Mouse (Mus musculus) gastrocnemius, adult 18-20 months (tissue): Measurements from ENCODE around the gene Tmem29. TPM values are rescaled to one million over a fixed set of nuclear protein-coding genes. Genes with fewer than 3 reads are reported as not detected.
"Not testable (repeated sequence)": the region's sequence is repeated elsewhere in the genome, so short reads cannot be mapped to it uniquely, and the experiment has no call there.

ENCODE experiments used
- DNase-seq: peaks from one replicate; pipeline ENCODE4 v3.0.0; 2021; ENCODE audit warnings: low spot score
- long read RNA-seq, 2 experiments: library from polyadenylated mRNA; stranded (forward); transcript quantifications; one replicate each; pipeline ENCODE4 v2.0.0; 2021
- total RNA-seq, 2 experiments: library from RNA; stranded (reverse); gene quantifications; 2 replicates each; pipeline ENCODE4 v1.2.3; 2021

Gene Tmem29
- total RNA-seq, result 1 to 10 TPM; 5.6 TPM
- long read RNA-seq, experiment 1, partial matches to known transcripts, result 0 of 10 reads
- long read RNA-seq, experiment 1, other reads (novel, unspliced or antisense), result 1 of 10 reads
- long read RNA-seq, experiment 2, transcript Tmem29-208 (3 exons, 1,316 nt), result major isoform, 7 of 9 reads
- long read RNA-seq, experiment 2, partial matches to known transcripts, result 0 of 9 reads
- long read RNA-seq, experiment 2, other reads (novel, unspliced or antisense), result 0 of 9 reads

GRCm38 (mm10) chrX:150458766-150459350 lies at the start of gene Tmem29:
Gene Tmem29, minus strand, starts transcription at chrX:150459154.
- peak; percentile 84 for DNase-seq

DNA sequence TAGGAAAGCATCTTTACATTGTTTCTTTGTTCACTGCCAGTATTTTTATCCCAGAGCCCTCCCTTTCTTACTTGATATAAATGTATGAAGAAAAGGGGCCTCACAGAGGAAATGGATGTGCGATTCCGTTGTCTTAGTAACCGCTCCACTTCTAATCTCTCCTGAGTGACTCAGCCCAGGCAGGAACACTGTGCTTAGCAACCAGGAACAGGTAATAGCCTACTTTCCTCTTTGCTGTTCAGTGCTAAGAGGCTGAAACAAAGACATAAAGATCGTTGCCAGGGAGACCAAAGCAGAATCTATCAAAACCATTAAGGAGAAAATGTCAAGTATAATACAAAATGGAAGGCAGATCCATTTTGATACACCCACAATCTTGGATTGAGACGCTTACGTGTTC lies 49.7 kb upstream of the Tmem29 start:
- DNase-seq, result no peak

GRCm38 (mm10) chrX:150487811-150488210 lies 28.9 kb upstream of the Tmem29 start:
- DNase-seq, result not testable (repeated sequence)

- not testable (repeated sequence) for DNase-seq
These were observed 27.5 kb upstream of the Tmem29 start for GRCm38 (mm10) chrX:150486314-150487030.

DNA sequence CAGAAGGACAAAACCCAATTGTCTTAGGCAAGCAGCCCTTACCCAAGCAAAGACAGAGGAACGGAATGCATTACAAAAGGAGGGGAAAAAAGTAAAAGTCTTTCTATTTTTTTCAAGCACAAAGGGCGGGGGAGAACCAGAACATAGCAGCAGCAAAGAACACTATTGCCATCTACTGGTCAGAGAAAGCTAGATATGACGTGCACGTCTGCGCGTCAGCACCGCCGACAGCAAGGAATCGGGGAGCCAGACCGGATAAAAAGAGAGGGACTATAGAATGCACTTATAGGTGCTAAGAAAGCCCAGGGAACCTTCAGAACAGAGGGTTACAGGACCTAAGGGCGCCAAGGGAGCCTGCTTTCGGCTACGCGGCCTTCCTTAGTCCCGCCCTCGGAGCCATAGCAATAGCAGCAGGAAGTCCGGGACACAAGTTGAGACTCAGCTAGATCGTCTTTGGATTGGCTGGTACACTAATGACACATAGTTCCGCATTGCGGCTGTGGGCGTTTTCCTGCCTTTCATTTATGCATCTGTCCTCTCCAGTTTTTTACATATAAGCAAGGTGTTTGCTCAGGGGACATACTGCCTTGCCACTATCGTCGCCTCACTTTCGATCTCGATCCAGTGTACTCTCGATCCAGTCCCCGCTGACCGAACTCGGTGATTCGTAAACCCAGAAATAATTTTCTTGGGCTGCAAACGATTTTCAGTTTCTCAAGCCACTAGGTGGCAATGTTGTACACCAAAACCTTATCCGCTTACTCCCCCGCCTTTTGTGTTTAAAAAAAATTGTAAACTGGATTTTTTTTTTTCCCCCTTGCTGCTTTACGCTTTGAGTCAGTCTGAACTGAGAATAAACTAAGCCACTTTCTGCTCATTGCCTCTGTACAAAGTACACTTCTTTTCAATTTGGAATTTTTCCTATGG lies 19.2 kb upstream of the Tmem29 start:
- DNase-seq, result peak; percentile 82

- no peak for DNase-seq
These were observed 12.5 kb upstream of the Tmem29 start for GRCm38 (mm10) chrX:150471416-150471815.

DNA sequence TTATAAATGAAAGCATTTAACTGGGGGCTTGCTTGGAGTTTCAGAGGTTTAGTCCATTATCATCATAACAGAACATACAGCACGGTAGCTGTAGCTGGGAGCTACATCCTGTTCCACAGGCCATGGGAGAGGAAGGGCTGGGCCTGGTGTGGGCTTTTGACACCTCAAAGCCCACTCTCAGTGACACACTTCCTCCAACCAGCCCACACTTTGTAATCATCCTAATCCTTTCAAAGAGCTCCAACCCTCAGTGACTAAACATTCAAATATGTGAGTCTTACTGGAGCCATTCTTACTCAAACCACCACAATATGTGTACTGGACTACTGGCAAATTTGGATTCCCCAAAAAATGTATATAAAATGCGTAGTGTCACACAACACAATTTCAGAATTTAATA lies 9.3 kb upstream of the Tmem29 start:
- DNase-seq, result no peak

DNA sequence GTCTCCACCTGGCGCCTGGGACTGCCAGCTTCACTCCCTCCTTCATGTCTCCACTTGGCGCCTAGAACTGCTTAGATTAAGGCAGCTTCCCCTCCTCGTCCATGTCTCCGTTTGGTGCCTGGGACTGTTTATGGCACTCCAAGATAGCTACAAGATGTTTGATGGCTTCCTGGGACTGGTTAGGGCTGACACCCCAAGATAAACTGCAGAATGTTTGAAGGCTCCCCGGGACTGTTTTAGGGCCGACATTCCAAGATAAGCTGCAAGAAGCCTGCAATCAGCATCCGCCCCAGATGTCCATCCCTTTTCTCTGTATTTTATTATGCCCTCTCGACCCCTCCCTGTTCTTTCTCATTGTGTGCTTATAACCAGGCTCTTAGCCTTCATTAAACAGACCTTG lies 7.9 kb upstream of the Tmem29 start:
- DNase-seq, result not testable (repeated sequence)

GRCm38 (mm10) chrX:150460143-150460542 lies 1.2 kb upstream of the Tmem29 start:
- DNase-seq, result no peak

- peak; percentile 8 for DNase-seq
These were observed 515 bp upstream of the Tmem29 start for GRCm38 (mm10) chrX:150459411-150459927.

DNA sequence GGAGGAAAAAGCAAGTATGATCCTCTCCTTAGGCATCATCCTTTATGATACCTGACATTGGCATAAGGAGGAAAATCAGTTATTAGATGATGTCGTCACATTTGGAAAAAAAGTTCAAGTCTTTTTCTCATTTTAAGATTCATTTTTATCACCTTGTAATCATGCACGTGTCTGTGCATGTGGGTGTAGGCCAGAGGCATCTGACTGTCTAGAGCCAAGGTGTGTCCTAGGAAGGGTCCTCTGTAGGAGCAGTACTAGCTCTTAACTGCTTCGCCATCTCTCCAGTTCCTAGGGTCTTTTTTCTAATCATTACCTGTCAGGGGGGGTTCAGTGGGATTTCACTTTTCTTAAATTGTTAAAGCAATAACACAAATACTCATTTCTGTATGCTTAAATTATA lies 818 bp downstream of the Tmem29 start:
- DNase-seq, result no peak

DNA sequence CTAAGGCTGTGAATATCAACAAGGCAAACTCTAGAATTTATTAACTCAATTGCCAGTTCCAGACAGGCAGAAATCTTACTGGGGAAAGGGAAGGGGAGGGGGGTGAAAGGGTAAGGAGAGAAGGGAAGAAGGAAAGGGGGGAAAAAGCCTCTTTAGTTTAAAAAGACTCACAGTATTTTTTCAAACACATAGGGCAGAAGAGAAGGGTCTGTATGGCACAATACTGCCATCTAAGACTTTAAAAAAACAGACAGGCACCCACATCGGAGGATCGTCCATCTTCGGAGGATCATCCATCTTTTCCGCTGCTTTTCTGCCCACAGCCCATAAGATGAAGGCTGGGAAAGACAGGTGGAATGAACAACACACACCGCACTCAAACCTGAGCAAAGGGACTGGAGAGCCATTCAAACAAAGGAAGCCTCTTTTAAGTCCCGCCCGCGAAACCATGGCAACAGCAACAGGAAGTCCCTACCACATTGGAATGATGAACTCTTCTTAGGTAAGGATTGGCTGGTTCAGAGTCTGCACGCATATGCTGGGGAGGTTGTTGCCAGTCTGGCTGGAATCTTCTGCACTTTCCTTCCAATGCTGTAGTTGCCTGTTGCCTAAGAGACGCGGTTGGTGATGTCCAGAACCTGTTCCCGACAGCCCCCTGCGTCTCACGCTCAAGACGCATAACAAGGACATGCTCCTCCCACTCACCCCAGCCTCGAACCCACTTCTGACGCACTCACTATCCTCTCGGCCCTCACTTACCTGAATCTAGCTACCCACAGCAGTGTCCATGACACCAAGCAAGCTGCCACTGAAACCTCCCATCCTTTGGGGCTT lies 18.2 kb downstream of the Tmem29 start:
- DNase-seq, result peak; percentile 33

DNA sequence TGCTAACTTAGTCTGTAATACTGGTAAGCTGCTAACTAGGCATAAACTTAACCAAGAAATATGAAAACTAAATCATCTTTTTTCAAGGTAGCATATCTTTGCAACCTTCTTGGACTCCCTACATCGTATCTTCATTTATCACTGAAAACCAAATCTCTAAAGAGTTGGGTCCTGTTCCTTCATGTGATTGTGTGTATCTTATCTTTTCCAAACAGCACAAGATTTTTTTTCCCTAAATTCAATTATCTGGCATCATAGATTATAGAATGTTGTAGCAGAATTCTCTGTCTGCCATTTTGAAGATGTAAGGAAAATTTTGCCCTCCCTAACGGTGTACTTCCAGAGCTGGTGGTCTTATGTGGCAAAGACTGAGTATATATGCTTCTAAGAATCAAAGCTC lies 22.6 kb downstream of the Tmem29 start:
- DNase-seq, result no peak

- DNase-seq, result no peak
These were observed 23.6 kb downstream of the Tmem29 start for GRCm38 (mm10) chrX:150435367-150435766.

GRCm38 (mm10) chrX:150413505-150413904 lies 45.4 kb downstream of the Tmem29 start:
- DNase-seq, result no peak

Other genes with a start within 250 kb of the Tmem29 start
- 1 to 10 TPM; 3.3 to 3.5 TPM for gene Alas2, start 88.2 kb upstream of the Tmem29 start, total RNA-seq
- gene Pfkfb1, start 129.1 kb upstream of the Tmem29 start, total RNA-seq, result 10 to 100 TPM; 30.0 to 47.1 TPM
- gene Apex2, start 130.7 kb upstream of the Tmem29 start, total RNA-seq, result 1 to 10 TPM; 4.0 to 7.3 TPM
- under 1 TPM; 0.14 to 0.25 TPM for gene Tro, start 198.4 kb upstream of the Tmem29 start, total RNA-seq